ENCODE assay signal across 8 mouse cellular contexts in genomic region chr13:119689709-119690038, GRCm38 (mm10). TPM values are rescaled to one million over a fixed set of nuclear protein-coding genes. Genes with fewer than 3 reads are reported as not detected.
DNase-seq lines count a peak whose midpoint lies in the region; ATAC-seq lines count a peak whose summit lies in the region.

No protein-coding gene starts in this region.

- H3K36me3 ChIP-seq in erythroblast, embryonic 14.5 days (ENCODE audit: control insufficient read depth) = no peaks in the 10 kb centered on the region
- H3K36me3 ChIP-seq in neural tube, embryonic 11.5 days (ENCODE audit: control insufficient read depth, insufficient read depth, low read length) = no peaks in the 10 kb centered on the region
- H3K36me3 ChIP-seq in limb, embryonic 15.5 days = no peaks in the 10 kb centered on the region
- no peaks in the 10 kb centered on the region for H3K36me3 ChIP-seq in stomach, embryonic 15.5 days

- peak overlapping the region; percentile 70 for H3K4me3 ChIP-seq in erythroblast, embryonic 14.5 days (replicated peaks)
- peak overlapping the region; percentile 82 for H3K4me3 ChIP-seq in neural tube, embryonic 11.5 days (ENCODE audit: low read depth, low read length)
- peak overlapping the region; percentile 94 for H3K4me3 ChIP-seq in limb, embryonic 15.5 days
- peak overlapping the region; percentile 83 for H3K4me3 ChIP-seq in stomach, embryonic 15.5 days (replicated peaks)

- peaks cover 18% of the 10 kb centered on the region for H3K4me1 ChIP-seq in erythroblast, embryonic 14.5 days (ENCODE audit: control insufficient read depth)
- H3K4me1 ChIP-seq in neural tube, embryonic 11.5 days (ENCODE audit: control insufficient read depth, insufficient read depth, low read length) = peaks cover 10% of the 10 kb centered on the region
- peaks cover 17% of the 10 kb centered on the region for H3K4me1 ChIP-seq in limb, embryonic 15.5 days
- peaks cover 11% of the 10 kb centered on the region; the same call in 1 of the 2 replicates for H3K4me1 ChIP-seq in stomach, embryonic 15.5 days

- H3K27ac ChIP-seq in neural tube, embryonic 11.5 days (ENCODE audit: low read depth, low read length) = 0 out of 2 replicates have a peak overlapping the region, but pooled peaks have one; percentile 20
- H3K27ac ChIP-seq in limb, embryonic 15.5 days = peak overlapping the region; percentile 47; the same call in 1 of the 2 replicates
- H3K27ac ChIP-seq in stomach, embryonic 15.5 days = peak overlapping the region; percentile 12; the same call in 1 of the 2 replicates

- H3K27me3 ChIP-seq in erythroblast, embryonic 14.5 days (ENCODE audit: control insufficient read depth) = no peaks in the 10 kb centered on the region
- H3K27me3 ChIP-seq in neural tube, embryonic 11.5 days (ENCODE audit: control insufficient read depth, insufficient read depth, low read length) = no peaks in the 10 kb centered on the region
- H3K27me3 ChIP-seq in limb, embryonic 15.5 days = no peaks in the 10 kb centered on the region
- no peaks in the 10 kb centered on the region for H3K27me3 ChIP-seq in stomach, embryonic 15.5 days (replicated peaks)

- no peak for ATAC-seq in erythroblast, adult 5-6 weeks (replicated peaks; ENCODE audit: low FRiP score, poor library complexity, severe bottlenecking)
- ATAC-seq in neural tube, embryonic 11.5 days (ENCODE audit: insufficient read depth, low FRiP score, low TSS enrichment) = no peak
- no peak for ATAC-seq in limb, embryonic 15.5 days (ENCODE audit: insufficient number of reproducible peaks, low FRiP score, low TSS enrichment, low read depth)
- no peak for ATAC-seq in stomach, embryonic 15.5 days (ENCODE audit: insufficient read depth, low FRiP score, low read depth)
- no peak for ATAC-seq in megakaryocyte-erythroid progenitor cell, adult 5-6 weeks (replicated peaks; ENCODE audit: low FRiP score, low TSS enrichment, poor library complexity, severe bottlenecking)

- DNase-seq in neural tube, embryonic 11.5 days (ENCODE audit: low spot score) = no peak
- no peak for DNase-seq in neural tube, embryonic 10.5 days (ENCODE audit: extremely low spot score, low spot score)
- no peak for DNase-seq in Muller cell, postnatal 12 days (ENCODE audit: inconsistent ontology term)

- H3K4me2 ChIP-seq in neural tube, embryonic 11.5 days (ENCODE audit: low read depth) = peak overlapping the region; percentile 38
- peak overlapping the region; percentile 61 for H3K4me2 ChIP-seq in limb, embryonic 15.5 days
- peak overlapping the region; percentile 48 for H3K4me2 ChIP-seq in stomach, embryonic 15.5 days

- 15% methylated on average over 5 of the region's 5 CpGs for WGBS in neural tube, embryonic 11.5 days
- WGBS in limb, embryonic 15.5 days = 5% methylated on average over 5 of the region's 5 CpGs
- 12% methylated on average over 5 of the region's 5 CpGs for WGBS in stomach, embryonic 15.5 days

- H3K9me3 ChIP-seq in erythroblast, embryonic 14.5 days (ENCODE audit: control insufficient read depth, low read length) = no peaks in the 10 kb centered on the region
- H3K9me3 ChIP-seq in neural tube, embryonic 11.5 days (ENCODE audit: control insufficient read depth, low read length) = no peaks in the 10 kb centered on the region
- no peaks in the 10 kb centered on the region for H3K9me3 ChIP-seq in limb, embryonic 15.5 days
- H3K9me3 ChIP-seq in stomach, embryonic 15.5 days = no peaks in the 10 kb centered on the region

- no peak overlapping the region for H3K9ac ChIP-seq in neural tube, embryonic 11.5 days (ENCODE audit: low read length)
- no peak overlapping the region for H3K9ac ChIP-seq in limb, embryonic 15.5 days
- no peak overlapping the region for H3K9ac ChIP-seq in stomach, embryonic 15.5 days

RNA-seq across cellular contexts. Expression of gene Hmgcs1, which starts 0.5 kb away (rescaled TPM):
- 0.04 and 0.14 TPM in 2 replicates for polyA plus RNA-seq in erythroblast, embryonic 14.5 days (2012)
- 6.5 and 11.5 TPM in 2 replicates for total RNA-seq in erythroblast, adult 5-6 weeks (2015; ENCODE audit: low replicate concordance)
- total RNA-seq in erythroblast, adult 5-6 weeks (2017; ENCODE audit: low replicate concordance) = 5.1 and 7.1 TPM in 2 replicates
- 430 and 450 TPM in 2 replicates for polyA plus RNA-seq in neural tube, embryonic 11.5 days (2014; fragmentation: Nextera tagmentation; extraction: Ambion mirVana)
- polyA plus RNA-seq in limb, embryonic 15.5 days (2015; fragmentation: Nextera tagmentation; extraction: Ambion mirVana) = 135 and 139 TPM in 2 replicates
- polyA plus RNA-seq in stomach, embryonic 15.5 days (2015; fragmentation: Nextera tagmentation; extraction: Ambion mirVana) = 183 and 196 TPM in 2 replicates
- total RNA-seq in megakaryocyte-erythroid progenitor cell, adult 5-6 weeks (2014; fragmentation: Nextera tagmentation) = 13.1 and 15.6 TPM in 2 replicates
- 25.0 and 38.1 TPM in 2 replicates for total RNA-seq in megakaryocyte-erythroid progenitor cell, adult 5-6 weeks (2017)

Comparison
In these comparisons a context has a peak if more than half of its experiments do, and no peak if none do; other contexts are left out.
1. RNA of gene Hmgcs1, which starts 0.5 kb away (polyA plus RNA-seq): 430 to 450 TPM in neural tube, embryonic 11.5 days, 183 to 196 TPM in stomach, embryonic 15.5 days and 135 to 139 TPM in limb, embryonic 15.5 days; 0.04 to 0.14 TPM in erythroblast, embryonic 14.5 days; every median in the first group is over 100 times any median in the second.
2. Peak in every context shown above with its lines, with median percentiles within 50 percentile points of each other: H3K4me3 ChIP-seq, H3K27ac ChIP-seq and H3K4me2 ChIP-seq.